Mouse (Mus musculus) splenic B cell, adult 2 months (primary cell): ENCODE measurements around the gene 4931406C07Rik.
A peak's percentile ranks its signal among the peaks of the same experiment; 100 is the strongest.
"Not testable (repeated sequence)": the region's sequence is repeated elsewhere in the genome, so short reads cannot be mapped to it uniquely, and the experiment has no call there.

Experiments
- DNase-seq: peaks from one replicate; pipeline ENCODE4 v3.0.0-alpha.2; 2011; ENCODE audit warnings: low read depth, low spot score
- H3K27me3 ChIP-seq: 2 replicates; pipeline ENCODE4 v1.6.1; 2012; ENCODE audit warnings: mild to moderate bottlenecking, low read length, moderate library complexity, mixed read lengths; ENCODE audit not compliant: control insufficient read depth, poor library complexity, insufficient read depth, severe bottlenecking
- H3K36me3 ChIP-seq: 2 replicates; pipeline ENCODE4 v1.6.1; 2012; ENCODE audit warnings: mild to moderate bottlenecking, low read length, moderate library complexity, mixed read lengths; ENCODE audit not compliant: control insufficient read depth, poor library complexity, insufficient read depth, severe bottlenecking

4931406C07Rik gene

DNA sequence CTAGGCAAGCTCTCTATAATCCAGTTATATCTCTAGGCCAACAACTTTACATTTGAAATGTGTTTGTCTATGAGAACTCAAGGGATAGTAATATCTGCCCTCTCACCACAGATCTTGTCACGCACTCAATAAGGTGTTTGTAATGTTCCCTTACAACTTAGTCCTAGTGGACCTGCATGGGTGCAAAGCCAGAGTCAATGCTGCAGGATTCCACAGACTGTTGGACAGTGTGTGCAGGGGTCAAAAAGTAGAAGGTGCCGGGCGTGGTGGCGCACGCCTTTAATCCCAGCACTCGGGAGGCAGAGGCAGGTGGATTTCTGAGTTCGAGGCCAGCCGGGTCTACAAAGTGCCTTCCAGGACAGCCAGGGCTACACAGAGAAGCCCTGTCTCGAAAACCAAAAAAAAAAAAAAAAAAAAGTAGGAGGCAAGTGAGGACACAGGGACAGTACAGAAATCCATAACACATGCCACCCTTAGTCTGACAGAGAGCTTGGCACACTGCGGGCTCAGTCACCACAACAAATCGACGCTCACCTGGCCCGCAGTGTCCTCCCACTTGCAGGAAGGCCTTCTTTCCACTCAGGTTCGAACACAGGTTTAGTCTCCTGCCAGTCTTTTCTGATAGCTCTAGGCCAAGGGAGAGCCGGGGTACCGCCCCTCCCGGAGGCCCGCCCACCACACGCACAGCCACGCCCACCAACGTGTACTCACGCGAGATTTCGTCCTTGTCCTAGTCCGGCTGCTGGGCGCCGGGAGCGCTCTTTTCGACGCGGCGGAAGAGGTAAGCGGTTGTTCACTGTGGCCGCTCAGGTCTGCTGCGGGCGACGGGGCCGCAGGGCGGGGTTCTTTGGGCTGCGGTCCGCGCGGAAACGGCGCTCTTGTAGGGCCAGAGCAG lies 498 bp downstream of the 4931406C07Rik start, which contains the start of gene Taf1d:
Gene Taf1d, plus strand, starts transcription at position 712 of the 895 bp plus-strand sequence.
- DNase-seq = peak; percentile 97
- Histone ChIP-seq H3K36me3 (peaks cover 3% of the 10 kb centered on the region; the same call in 1 of the 2 replicates), H3K27me3 (no peaks in the 10 kb centered on the region)

DNA sequence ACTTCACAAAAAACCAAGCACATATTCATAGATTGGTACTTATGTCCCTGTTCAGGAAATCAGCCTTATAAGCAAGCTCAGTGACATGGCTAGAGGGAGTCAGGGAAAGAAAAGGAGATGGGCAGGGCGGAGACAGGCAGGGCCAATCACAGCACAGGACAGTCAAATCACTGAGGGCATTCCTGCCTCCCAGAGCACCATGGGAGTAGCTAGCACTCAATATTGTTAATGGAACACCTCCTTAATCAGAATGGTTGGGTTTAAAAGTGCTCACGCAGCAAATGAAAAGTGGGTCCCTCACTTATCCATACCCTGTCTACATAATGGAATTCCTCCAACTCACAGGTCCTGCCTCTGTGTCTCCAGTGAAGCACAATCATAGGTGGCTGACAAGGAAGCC lies 3.4 kb downstream of the 4931406C07Rik start:
- Histone ChIP-seq H3K36me3 (no peaks in the 10 kb centered on the region), H3K27me3 (no peaks in the 10 kb centered on the region)
- no peak for DNase-seq

- not testable (repeated sequence) for H3K36me3 ChIP-seq, H3K27me3 ChIP-seq, DNase-seq
These were observed 4.2 kb downstream of the 4931406C07Rik start for GRCm38 (mm10) chr9:15302006-15302405.

DNA sequence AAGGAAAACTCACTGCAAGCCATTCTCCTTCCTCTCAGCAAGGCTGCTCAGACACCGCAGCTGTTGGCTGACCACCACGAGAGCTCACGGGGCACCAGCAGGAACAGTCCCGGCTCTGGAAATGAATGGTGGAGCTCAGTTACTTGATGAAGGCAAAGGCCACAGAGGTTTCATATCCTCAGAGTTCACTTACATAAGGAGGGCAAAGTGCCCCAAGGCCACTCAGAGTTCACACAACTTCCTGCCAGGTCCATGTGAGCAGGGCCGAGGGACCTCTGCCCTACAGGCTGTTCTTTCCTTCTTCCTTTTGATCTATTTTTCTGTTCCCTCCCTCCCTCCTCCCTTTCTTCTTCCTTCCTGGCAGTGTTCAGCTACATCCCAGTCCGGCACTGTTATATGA lies 4.8 kb downstream of the 4931406C07Rik start:
- DNase-seq = peak; percentile 9
- H3K27me3 ChIP-seq = no peaks in the 10 kb centered on the region
- H3K36me3 ChIP-seq = no peaks in the 10 kb centered on the region

- Histone ChIP-seq H3K27me3 (no peaks in the 10 kb centered on the region), H3K36me3 (no peaks in the 10 kb centered on the region)
- no peak for DNase-seq
These were observed 6.2 kb downstream of the 4931406C07Rik start for GRCm38 (mm10) chr9:15300056-15300455.

DNA sequence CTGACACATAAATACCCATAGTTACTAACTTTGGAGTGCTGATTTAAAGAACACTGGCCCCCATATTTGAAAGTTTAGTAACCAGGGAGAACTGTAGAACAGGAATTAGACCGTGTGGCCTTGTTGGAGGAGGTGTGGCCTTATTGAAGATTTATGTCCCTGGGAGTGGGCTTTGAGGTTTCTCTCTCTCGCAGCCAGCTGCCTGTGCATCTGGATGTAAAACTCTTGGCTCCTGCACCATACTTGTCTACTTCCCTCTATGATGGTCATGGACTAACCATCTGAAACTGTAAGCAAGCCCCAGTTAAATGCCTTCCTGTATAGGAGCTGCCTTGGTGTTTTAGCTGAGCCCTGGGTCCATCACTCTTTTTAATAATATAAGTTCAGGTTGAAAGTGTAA lies 7.8 kb downstream of the 4931406C07Rik start:
- no peaks in the 10 kb centered on the region for H3K36me3 ChIP-seq
- no peak for DNase-seq
- H3K27me3 ChIP-seq = no peaks in the 10 kb centered on the region

GRCm38 (mm10) chr9:15297112-15297511 lies 9.1 kb downstream of the 4931406C07Rik start:
- no peaks in the 10 kb centered on the region for H3K27me3 ChIP-seq
- H3K36me3 ChIP-seq = no peaks in the 10 kb centered on the region
- DNase-seq = no peak

DNA sequence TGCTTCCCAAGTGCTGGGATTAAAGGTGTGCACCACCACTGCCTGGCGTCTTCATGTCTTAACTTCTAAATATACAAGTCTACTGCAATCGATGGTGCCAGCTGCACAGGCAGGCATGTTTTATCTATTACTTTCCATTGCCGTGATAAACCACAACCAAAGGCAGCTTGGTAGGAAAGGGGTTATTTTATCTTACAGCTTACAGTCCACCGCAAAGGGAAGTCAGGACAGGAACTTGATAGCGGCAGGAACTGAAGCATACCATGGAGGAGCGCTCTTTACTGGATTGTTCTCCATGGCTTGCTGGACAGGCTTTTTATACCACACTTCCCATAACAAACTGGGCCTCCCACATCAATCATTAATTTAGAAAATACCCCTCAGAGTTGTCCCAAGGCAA lies 17.0 kb downstream of the 4931406C07Rik start:
- H3K36me3 ChIP-seq = no peaks in the 10 kb centered on the region; the same call in 1 of the 2 replicates
- no peaks in the 10 kb centered on the region for H3K27me3 ChIP-seq
- no peak for DNase-seq

GRCm38 (mm10) chr9:15288402-15288801 lies 17.8 kb downstream of the 4931406C07Rik start:
- H3K36me3 ChIP-seq = no peaks in the 10 kb centered on the region; the same call in 1 of the 2 replicates
- no peaks in the 10 kb centered on the region for H3K27me3 ChIP-seq
- DNase-seq = no peak

DNA sequence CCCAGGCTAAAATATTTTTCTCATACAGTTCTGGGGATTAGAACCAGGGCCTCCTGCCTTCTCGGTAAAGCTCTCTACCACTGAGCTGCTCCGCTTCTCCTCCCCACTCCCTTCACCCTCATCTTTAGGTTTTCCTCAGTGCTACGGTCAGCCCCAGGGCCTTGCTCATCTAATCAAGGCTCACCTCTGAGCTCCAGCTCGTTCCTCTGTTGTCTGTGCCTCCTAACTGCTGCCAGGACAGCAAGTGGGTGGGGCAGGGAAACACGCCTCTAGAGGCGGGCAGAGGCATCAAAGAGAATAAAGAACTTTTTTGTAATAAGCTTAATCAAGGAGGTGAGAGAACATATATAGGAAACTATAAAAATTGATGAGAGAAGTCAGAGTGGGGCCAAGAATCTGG lies 18.4 kb downstream of the 4931406C07Rik start:
- no peak for DNase-seq
- Histone ChIP-seq H3K36me3 (no peaks in the 10 kb centered on the region; the same call in 1 of the 2 replicates), H3K27me3 (no peaks in the 10 kb centered on the region)

- Histone ChIP-seq H3K27me3 (no peaks in the 10 kb centered on the region), H3K36me3 (no peaks in the 10 kb centered on the region; the same call in 1 of the 2 replicates)
- DNase-seq = peak; percentile 22
These were observed 20.8 kb downstream of the 4931406C07Rik start for GRCm38 (mm10) chr9:15285443-15285842.

GRCm38 (mm10) chr9:15280491-15280879 lies 25.8 kb downstream of the 4931406C07Rik start:
- Histone ChIP-seq H3K27me3 (no peaks in the 10 kb centered on the region), H3K36me3 (peaks cover 5% of the 10 kb centered on the region; the same call in 1 of the 2 replicates)
- no peak for DNase-seq

DNA sequence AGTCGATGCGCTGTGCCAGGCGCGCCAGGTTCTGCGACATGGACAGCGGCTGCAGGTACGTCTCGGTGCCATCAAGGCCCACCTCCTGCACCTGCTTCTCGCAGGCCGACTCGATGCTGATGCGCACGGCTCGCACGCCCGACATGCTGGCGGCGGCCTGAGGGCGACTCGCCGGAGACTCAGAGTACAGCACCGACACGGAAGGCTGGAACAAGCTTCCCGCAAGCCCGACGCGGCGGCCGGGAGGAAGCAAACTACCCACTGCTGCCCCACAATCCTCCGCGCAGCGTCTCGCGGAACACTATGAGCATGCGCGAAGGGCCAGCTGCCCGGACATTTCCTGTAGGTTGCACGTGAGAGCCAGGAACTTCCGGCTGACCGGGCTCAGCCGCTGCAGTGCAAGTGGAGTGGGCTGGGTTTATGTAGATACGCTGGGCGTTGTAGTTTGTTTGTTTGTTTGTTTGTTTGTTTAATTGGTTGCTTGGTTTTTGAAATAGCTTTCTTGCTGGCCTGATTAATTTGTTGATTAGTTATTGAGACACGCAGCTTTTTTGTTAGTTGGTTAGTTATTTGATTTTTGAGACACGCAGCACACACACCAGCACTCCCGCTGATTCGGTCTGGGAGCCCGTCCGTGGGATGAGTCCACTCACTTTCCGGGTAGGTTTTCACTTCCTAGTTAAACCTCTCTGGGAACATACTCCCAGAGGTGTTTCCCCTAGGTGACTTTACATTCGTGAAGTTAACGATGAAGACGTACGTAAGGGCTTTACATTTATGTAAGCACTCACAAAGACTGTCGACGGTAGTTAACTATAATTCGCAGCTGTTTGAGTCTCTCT lies 26.4 kb downstream of the 4931406C07Rik start, which contains the start of gene Med17:
Gene Med17, minus strand, starts transcription at position 283 of the 842 bp plus-strand sequence.
- H3K36me3 ChIP-seq = peaks cover 7% of the 10 kb centered on the region

GRCm38 (mm10) chr9:15279139-15279648 lies 27.1 kb downstream of the 4931406C07Rik start:
- no peak for DNase-seq
- no peaks in the 10 kb centered on the region for H3K27me3 ChIP-seq
- H3K36me3 ChIP-seq = peaks cover 8% of the 10 kb centered on the region

More for the DNA sequence above, 26.4 kb downstream of the 4931406C07Rik start, which contains the start of gene Med17:
- no peaks in the 10 kb centered on the region for H3K27me3 ChIP-seq
- DNase-seq = peak; percentile 95
